Mouse (Mus musculus) liver, embryonic 15.5 days (tissue): Measurements from ENCODE around the gene Hap1. TPM values are rescaled to one million over a fixed set of nuclear protein-coding genes. Genes with fewer than 3 reads are reported as not detected.
"Not testable (repeated sequence)": the region's sequence is repeated elsewhere in the genome, so short reads cannot be mapped to it uniquely, and the experiment has no call there.

Experiments
- ATAC-seq: fragments of 200-750 bp; cut with Nextera tagmentation; 2 replicates; pipeline ENCODE4 v1.8.0; 2017; ENCODE audit warnings: moderate number of reproducible peaks, mild to moderate bottlenecking, moderate library complexity; ENCODE audit not compliant: insufficient read depth
- H3K27ac ChIP-seq: fragments of 300-500 bp; sonication (generic); replicated peaks from 2 replicates; pipeline ENCODE4 v1.5.1; 2015; ENCODE audit warnings: mild to moderate bottlenecking, inconsistent platforms
- H3K27me3 ChIP-seq: fragments of 300-500 bp; sonication (generic); 2 replicates; pipeline ENCODE4 v1.6.1; 2015; ENCODE audit warnings: mild to moderate bottlenecking, inconsistent platforms
- H3K36me3 ChIP-seq: fragments of 300-500 bp; sonication (generic); replicated peaks from 2 replicates; pipeline ENCODE4 v1.6.1; 2015; ENCODE audit warnings: moderate library complexity, mild to moderate bottlenecking, inconsistent platforms
- H3K4me1 ChIP-seq: fragments of 300-500 bp; sonication (generic); replicated peaks from 2 replicates; pipeline ENCODE4 v1.6.1; 2015; ENCODE audit warnings: inconsistent platforms
- H3K4me2 ChIP-seq: fragments of 300-500 bp; sonication (generic); 2 replicates; pipeline ENCODE4 v1.6.1; 2015; ENCODE audit warnings: moderate library complexity, mild to moderate bottlenecking, inconsistent platforms
- H3K4me3 ChIP-seq: fragments of 300-500 bp; sonication (generic); replicated peaks from 2 replicates; pipeline ENCODE4 v1.5.1; 2015; ENCODE audit warnings: mild to moderate bottlenecking, inconsistent platforms
- H3K9ac ChIP-seq: fragments of 300-500 bp; sonication (generic); 2 replicates; pipeline ENCODE4 v1.6.1; 2015; ENCODE audit warnings: moderate library complexity, mild to moderate bottlenecking, inconsistent platforms
- H3K9me3 ChIP-seq: fragments of 300-500 bp; sonication (generic); replicated peaks from 2 replicates; pipeline ENCODE4 v1.6.1; 2016; ENCODE audit warnings: inconsistent platforms
- WGBS: fragments of 180-500 bp; shearing (Covaris S2); methylation state at CpG from one replicate; pipeline ENCODE4 v1.1.7; 2015; ENCODE audit warnings: mixed read lengths; ENCODE audit not compliant: insufficient replicate concordance; 5-methylcytosine and 5-hydroxymethylcytosine counted together
- polyA plus RNA-seq: library from polyadenylated mRNA; unstranded; fragments of >200 nt; fragmentation: Nextera tagmentation; extraction: Ambion mirVana; gene quantifications from 2 replicates; pipeline ENCODE4 v1.2.1, GENCODE M21; 2015

The Hap1 gene
- polyA plus RNA-seq, 1 experiment from 2014 or later: 0.45 TPM

DNA sequence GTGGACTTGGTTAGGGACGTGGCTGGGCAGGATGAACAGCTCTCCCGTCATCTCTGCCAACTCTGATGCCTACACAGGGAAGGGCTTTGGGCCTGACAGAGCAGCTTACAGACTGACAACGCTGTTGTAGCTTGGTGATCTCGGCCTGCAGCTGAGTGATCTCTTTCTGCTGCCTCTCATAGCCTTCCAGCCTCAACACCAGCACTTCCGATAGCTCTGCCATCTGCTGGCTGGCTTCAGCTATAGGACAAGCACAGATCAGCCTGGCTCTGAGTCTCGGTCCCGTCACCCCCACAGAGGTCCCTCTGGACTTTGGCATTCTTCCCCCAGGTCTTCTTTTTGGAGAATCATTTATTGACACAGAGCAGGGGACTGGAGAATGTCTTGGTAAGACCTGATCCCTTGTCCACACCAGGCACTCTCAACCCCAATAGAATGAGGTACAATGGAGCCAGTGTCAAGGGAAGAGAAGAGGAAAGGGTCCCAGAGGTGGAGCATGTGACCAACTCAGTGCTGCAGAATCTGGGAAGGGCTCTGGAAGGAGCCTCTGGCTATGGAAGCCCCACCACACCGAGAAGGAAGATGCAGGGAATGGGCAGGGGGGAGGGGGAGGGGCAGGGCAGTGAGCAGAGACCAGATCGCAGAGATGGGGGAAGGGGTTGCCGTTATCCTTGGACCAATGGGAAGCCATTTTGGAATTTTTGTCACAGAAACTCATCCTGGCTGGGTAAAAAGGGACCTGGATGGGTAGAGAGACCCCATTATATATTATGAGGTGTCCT lies 3.7 kb downstream of the Hap1 start:
- Histone ChIP-seq H3K4me3 (no peak overlapping the region), H3K9me3 (no peaks in the 10 kb centered on the region), H3K9ac (no peak overlapping the region), H3K4me1 (peaks cover 16% of the 10 kb centered on the region), H3K27me3 (peaks cover 67% of the 10 kb centered on the region), H3K27ac (no peak overlapping the region), H3K36me3 (no peaks in the 10 kb centered on the region), H3K4me2 (no peak overlapping the region)
- 24% methylated on average over 10 of the region's 10 CpGs for WGBS
- ATAC-seq: no peak

DNA sequence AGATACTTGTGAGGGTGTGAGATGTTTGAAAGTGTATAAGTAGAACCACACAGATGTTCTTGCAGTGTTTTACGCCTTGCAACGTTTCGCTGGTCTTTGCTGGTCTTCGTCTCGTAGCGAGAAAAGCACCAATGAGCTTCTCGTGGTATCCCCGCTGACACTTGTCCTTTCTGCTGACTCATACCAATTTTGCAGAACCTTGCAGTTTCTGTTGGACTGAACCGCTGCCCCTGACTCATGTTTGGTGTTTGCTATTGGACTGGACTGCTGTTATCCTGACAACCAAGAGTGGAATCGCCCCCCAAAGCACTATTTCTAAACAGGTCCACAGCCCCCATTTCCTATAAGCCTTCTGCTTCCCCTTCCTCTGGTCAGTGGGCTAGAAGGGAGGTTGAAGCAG lies 11.7 kb downstream of the Hap1 start:
- Histone ChIP-seq H3K27me3 (0 out of 2 replicates have a peak, but pooled peaks cover 4% of the 10 kb centered on the region), H3K27ac (no peak overlapping the region), H3K4me1 (no peaks in the 10 kb centered on the region), H3K9ac (no peak overlapping the region), H3K36me3 (no peaks in the 10 kb centered on the region), H3K9me3 (no peaks in the 10 kb centered on the region), H3K4me2 (no peak overlapping the region), H3K4me3 (no peak overlapping the region)
- WGBS: 46% methylated on average over 10 of the region's 10 CpGs
- no peak for ATAC-seq

DNA sequence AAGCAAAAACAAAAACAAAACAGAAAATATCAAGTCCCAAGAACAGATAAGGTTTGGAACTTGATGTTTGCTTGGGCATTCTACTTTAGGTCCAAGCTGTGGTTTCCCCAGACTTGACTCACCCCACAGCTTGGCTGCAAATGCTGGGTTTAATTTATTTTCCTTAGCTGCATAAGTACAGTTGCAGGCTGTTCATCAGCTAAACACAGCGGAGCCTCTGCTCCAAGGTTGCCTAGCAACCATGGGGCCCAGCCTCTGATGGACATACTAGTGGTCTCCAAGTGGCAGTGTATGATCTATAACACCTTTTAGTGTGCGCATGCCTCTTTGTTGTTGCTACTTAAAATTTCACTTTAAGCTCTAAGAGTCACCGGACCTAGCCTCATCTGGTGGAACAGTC lies 20.2 kb downstream of the Hap1 start:
- Histone ChIP-seq H3K4me1 (no peaks in the 10 kb centered on the region), H3K4me3 (no peak overlapping the region), H3K4me2 (no peak overlapping the region), H3K27me3 (peaks cover 14% of the 10 kb centered on the region), H3K27ac (no peak overlapping the region), H3K36me3 (no peaks in the 10 kb centered on the region), H3K9ac (no peak overlapping the region), H3K9me3 (no peaks in the 10 kb centered on the region)
- no peak for ATAC-seq
- WGBS: 61% methylated on average over 3 of the region's 3 CpGs

DNA sequence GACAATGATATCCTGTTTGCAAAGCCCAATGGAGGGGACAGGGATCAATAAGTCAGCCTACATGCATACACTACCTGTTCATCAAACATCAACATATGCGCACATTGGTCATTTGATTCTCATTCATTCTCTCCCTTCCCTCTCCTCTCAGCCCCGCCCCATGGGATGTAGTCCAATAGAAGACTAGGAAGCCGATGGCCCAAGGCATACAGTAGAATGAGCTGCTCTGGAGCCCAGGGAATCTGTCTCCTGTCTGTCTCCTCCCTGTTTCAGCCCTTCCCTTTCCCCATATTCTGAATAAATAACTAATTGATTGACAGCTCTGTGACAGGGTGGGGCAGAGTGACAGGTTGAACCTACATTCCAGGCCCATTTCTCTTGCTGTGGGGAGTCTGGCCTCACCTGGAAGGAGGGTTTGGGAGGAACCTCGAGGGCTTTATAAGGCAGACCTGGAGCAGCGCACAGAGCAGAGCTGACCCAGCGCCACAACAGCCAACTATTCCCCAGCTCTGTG lies 21.9 kb downstream of the Hap1 start, which contains the start of gene Gast:
Gast (plus strand) TSS at position 464 of the 514 bp plus-strand sequence.
- Histone ChIP-seq H3K4me3 (no peak within 1 kb of the TSS), H3K9ac (no peak within 1 kb of the TSS), H3K36me3 (no peaks in the 10 kb centered on the region), H3K4me1 (no peaks in the 10 kb centered on the region), H3K4me2 (no peak within 1 kb of the TSS), H3K9me3 (no peaks in the 10 kb centered on the region), H3K27me3 (peaks cover 14% of the 10 kb centered on the region), H3K27ac (no peak within 1 kb of the TSS)
- WGBS: 66% methylated on average over 6 of the region's 6 CpGs
- ATAC-seq: no peak

DNA sequence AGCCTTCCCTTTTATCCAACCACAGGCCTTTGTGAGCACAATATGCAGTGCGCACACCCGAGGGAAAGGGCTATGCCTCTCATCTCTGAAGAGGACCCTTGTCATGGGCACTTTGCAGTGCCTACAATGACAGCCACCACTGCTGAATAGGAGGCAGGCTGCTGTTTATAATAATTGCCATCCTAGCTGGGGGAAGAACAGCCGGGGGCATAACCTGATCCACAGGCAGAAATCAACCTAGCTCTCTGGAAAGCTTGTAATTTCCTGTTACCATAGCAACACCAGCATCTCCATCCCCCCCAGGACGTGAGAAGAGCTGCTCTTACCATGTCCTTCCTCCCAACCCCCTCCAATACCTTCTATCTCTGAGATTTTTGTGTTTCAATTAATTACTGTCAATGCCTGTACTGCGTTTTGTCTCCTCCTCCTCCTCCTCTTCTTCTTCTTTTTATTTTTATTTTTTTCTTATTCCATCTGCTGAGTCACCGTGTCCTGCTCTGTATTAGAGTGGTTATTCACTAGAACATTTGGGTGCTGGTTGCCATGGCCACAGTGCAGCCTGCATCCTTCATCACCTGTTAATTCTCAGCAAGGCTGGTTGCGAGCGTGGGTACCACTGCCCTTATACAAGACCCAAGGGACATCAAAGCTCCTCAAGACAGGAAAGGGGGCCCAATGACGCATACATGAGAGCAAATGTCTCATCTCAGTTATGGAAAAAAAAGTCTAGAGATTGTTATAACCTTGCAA lies 23.0 kb downstream of the Hap1 start:
- ATAC-seq: no peak
- 53% methylated on average over 9 of the region's 9 CpGs for WGBS
- H3K9ac ChIP-seq: no peak overlapping the region
- no peak overlapping the region for H3K4me2 ChIP-seq
- no peak overlapping the region for H3K4me3 ChIP-seq
- H3K27ac ChIP-seq: no peak overlapping the region
- no peaks in the 10 kb centered on the region for H3K36me3 ChIP-seq
- peaks cover 4% of the 10 kb centered on the region; the same call in 1 of the 2 replicates for H3K27me3 ChIP-seq
- no peaks in the 10 kb centered on the region for H3K9me3 ChIP-seq
- no peaks in the 10 kb centered on the region for H3K4me1 ChIP-seq

DNA sequence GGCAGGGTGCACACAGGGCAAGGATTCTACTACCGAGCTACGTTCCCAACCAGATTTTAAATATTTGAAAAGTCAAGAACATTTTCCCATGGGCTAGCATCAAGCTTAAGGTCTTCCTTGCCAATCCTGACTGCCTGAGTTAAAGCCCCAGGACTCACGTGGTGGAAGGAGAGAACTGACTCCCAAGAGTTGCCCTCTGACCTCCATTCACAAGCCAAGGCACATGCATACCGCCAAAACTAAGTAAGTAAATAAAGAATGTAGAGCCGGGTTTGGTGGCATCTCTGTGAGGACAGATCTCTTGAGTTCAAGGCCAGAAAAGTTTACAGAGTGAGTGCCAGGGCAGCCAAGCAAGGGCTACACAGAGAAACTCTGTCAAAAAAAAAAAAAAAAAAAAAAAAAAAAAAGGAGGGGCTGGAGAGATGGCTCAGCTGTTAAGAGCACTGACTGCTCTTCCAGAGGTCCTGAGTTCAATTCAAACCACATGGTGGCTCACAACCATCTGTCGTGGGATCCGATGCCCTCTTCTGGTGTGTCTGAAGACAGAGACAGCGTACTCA lies 25.0 kb downstream of the Hap1 start:
- not testable (repeated sequence) for H3K4me1 ChIP-seq, ATAC-seq, H3K9me3 ChIP-seq, H3K4me3 ChIP-seq, H3K9ac ChIP-seq, H3K36me3 ChIP-seq, H3K27ac ChIP-seq, H3K27me3 ChIP-seq, H3K4me2 ChIP-seq
- WGBS: 54% methylated on average over 8 of the region's 8 CpGs

DNA sequence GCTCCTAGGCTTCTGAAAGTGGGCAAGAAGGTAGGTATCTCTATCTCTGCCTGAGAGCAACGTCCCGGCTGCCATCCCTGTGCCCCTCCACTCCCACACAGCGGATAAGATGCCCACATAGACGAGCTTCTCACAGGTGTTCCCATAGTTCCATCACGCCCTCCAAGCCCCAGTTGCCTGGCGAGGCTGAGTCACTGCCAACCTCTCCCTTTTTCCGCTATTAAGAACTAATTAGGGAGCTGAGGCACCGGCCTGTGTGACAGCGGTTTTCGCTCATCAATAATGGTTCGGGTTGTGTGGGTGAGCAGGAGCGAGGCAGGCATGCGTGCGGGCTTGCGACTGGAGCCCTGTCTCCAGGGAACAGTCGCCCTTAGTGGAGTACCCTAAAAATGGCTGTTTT lies 25.7 kb downstream of the Hap1 start:
- WGBS: 63% methylated on average over 16 of the region's 16 CpGs
- no peak for ATAC-seq
- H3K9me3 ChIP-seq: no peaks in the 10 kb centered on the region

DNA sequence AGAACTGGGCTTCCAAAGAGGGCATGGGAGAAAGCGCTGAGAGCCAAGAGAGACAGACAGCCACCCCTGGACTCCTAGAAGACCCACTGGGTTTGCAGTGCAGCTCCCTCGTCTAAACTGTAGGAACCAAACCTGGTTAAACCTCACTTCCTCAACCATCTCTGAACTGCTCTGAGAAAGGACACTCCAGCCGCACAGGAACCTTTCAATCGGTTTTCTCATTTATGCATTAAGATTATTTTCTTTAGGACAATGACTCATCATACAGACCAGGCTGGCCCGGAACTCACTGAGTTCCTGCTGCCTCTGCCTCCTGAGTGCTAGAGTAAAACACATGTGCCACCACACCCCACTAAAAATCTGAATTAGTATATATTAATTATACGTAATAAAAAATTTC lies 28.2 kb downstream of the Hap1 start:
- Histone ChIP-seq H3K27ac (no peak overlapping the region), H3K4me3 (no peak overlapping the region), H3K9me3 (no peaks in the 10 kb centered on the region), H3K4me1 (no peaks in the 10 kb centered on the region), H3K36me3 (peaks cover 3% of the 10 kb centered on the region), H3K9ac (no peak overlapping the region), H3K27me3 (no peaks in the 10 kb centered on the region), H3K4me2 (no peak overlapping the region)
- 47% methylated on average over 6 of the region's 6 CpGs for WGBS
- ATAC-seq: no peak

More for the DNA sequence above, 25.7 kb downstream of the Hap1 start:
- Histone ChIP-seq H3K4me2 (no peak overlapping the region), H3K4me1 (no peaks in the 10 kb centered on the region), H3K9ac (no peak overlapping the region), H3K27ac (no peak overlapping the region), H3K4me3 (no peak overlapping the region), H3K36me3 (no peaks in the 10 kb centered on the region), H3K27me3 (no peaks in the 10 kb centered on the region)

DNA sequence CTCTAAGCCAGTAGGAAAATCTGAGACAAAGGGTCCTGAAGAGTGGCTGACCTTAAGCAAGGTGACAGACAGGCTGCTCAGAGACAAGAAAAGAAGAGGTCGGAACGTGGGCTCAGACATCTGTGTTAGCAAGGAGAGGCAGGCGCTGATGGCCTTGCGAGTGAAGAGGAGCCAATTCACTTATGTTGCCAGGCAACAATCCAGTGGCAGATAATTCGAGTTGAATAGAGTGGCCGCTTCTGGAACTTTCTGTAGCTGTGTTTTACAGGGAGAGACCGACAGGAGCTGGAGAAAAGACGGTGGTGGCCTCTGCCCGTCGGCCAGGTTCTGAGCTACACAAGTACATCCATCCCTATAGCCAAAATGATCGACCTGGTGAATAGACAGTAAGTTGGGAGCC lies 28.6 kb downstream of the Hap1 start:
- no peak overlapping the region for H3K4me2 ChIP-seq
- no peak overlapping the region for H3K9ac ChIP-seq
- ATAC-seq: no peak
- H3K4me3 ChIP-seq: no peak overlapping the region
- H3K27ac ChIP-seq: no peak overlapping the region
- H3K36me3 ChIP-seq: peaks cover 8% of the 10 kb centered on the region
- H3K9me3 ChIP-seq: no peaks in the 10 kb centered on the region
- WGBS: 69% methylated on average over 11 of the region's 11 CpGs
- peaks cover 3% of the 10 kb centered on the region for H3K4me1 ChIP-seq
- no peaks in the 10 kb centered on the region for H3K27me3 ChIP-seq

DNA sequence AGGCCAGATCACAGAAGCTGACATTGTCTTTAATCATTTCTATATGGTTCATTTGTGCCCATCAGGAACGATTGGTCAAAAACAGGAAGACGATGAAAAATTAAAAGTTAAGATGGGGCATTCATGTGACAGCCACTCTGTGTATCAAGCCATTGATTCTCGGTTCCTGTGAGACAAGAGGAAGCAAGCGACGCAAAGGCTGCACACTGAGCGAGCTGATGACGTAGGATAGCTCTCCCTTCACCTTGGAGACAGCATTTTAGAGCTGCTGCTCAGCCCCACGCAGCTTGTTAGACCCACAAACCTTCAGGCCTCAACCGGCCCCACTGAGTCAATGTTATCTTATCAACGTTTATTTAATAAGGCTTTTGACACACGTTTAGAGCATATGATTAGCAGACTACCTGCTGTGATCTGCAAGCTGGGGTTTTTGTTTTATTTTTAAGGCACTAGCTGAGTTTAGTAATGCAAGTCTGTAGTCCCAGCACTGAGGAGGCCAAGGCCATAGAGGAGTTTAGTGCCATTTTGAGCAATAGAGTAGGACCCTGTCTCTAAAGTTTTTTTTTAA lies 30.8 kb downstream of the Hap1 start:
- WGBS: 65% methylated on average over 11 of the region's 11 CpGs
- peaks cover 27% of the 10 kb centered on the region for H3K36me3 ChIP-seq
- H3K4me2 ChIP-seq: no peak overlapping the region

DNA sequence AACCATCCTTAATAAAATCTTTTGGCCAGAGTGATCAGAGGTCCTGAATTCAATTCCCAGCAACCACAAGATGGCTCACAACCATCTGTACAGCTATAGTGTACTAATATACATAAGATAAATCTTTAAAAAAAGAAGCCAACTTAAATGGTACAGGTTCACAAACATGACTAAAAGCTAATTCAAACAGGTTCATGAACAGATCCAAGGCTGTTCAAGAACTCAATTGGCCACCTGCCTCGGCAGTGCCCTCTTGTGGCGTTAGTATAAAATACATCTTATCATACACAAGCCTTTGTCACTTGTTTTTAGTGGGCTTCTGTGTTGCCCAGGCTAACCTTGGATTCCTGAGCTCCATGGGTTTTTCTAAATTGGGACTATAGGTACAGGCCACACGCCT lies 32.4 kb downstream of the Hap1 start:
- ATAC-seq: no peak
- Histone ChIP-seq H3K9me3 (no peaks in the 10 kb centered on the region), H3K4me1 (peaks cover 23% of the 10 kb centered on the region), H3K27me3 (no peaks in the 10 kb centered on the region), H3K9ac (no peak overlapping the region), H3K4me3 (no peak overlapping the region), H3K36me3 (peaks cover 27% of the 10 kb centered on the region), H3K4me2 (no peak overlapping the region), H3K27ac (no peak overlapping the region)
- 5% methylated on average over 3 of the region's 3 CpGs for WGBS

More for the DNA sequence above, 30.8 kb downstream of the Hap1 start:
- H3K27ac ChIP-seq: no peak overlapping the region
- H3K4me3 ChIP-seq: no peak overlapping the region
- no peak for ATAC-seq
- H3K9me3 ChIP-seq: no peaks in the 10 kb centered on the region
- peaks cover 16% of the 10 kb centered on the region for H3K4me1 ChIP-seq
- H3K27me3 ChIP-seq: no peaks in the 10 kb centered on the region
- no peak overlapping the region for H3K9ac ChIP-seq
